Mouse (Mus musculus) thymus, adult 2 months (tissue): ENCODE measurements at regions not wholly inside any gene's neighbourhood (a gene's known extent, or its start where the extent isn't known, plus 50 kb on each side); places are given as distances from the start of the nearest gene placed in this dataset.

ENCODE experiments used
- DNase-seq: peaks from one replicate; pipeline ENCODE4 v3.0.0; 2021
- H3K27ac ChIP-seq: fragments of 200-500 bp; 2 replicates; pipeline ENCODE4 v1.5.1; 2012; ENCODE audit warnings: low read length, control low read depth; ENCODE audit not compliant: control insufficient read depth, insufficient read depth
- H3K27me3 ChIP-seq: fragments of 200-500 bp; 2 replicates; pipeline ENCODE4 v1.6.1; 2012; ENCODE audit warnings: mild to moderate bottlenecking, low read length, moderate library complexity, mixed read lengths; ENCODE audit not compliant: control insufficient read depth, insufficient read depth
- H3K36me3 ChIP-seq: fragments of 200-500 bp; 2 replicates; pipeline ENCODE4 v1.6.1; 2012; ENCODE audit warnings: mild to moderate bottlenecking, low read length, moderate library complexity; ENCODE audit not compliant: control insufficient read depth, insufficient read depth
- H3K4me1 ChIP-seq: fragments of 200-500 bp; replicated peaks from 2 replicates; pipeline ENCODE4 v1.6.1; 2012; ENCODE audit warnings: low read length; ENCODE audit not compliant: control insufficient read depth, insufficient read depth
- H3K4me3 ChIP-seq: fragments of 200-500 bp; 2 replicates; pipeline ENCODE4 v1.5.1; 2012; ENCODE audit warnings: mild to moderate bottlenecking, low read length, control low read depth, moderate library complexity; ENCODE audit not compliant: control insufficient read depth, insufficient read depth
- CTCF ChIP-seq: fragments of 200-500 bp; IDR thresholded peaks from 2 replicates; pipeline ENCODE4 v1.5.1; 2012; ENCODE audit warnings: mild to moderate bottlenecking, control low read depth, low read length, moderate library complexity, borderline replicate concordance; ENCODE audit not compliant: control insufficient read depth, poor library complexity, insufficient read depth; ENCODE audit errors: extremely low read depth
- POLR2A ChIP-seq: fragments of 200-500 bp; IDR thresholded peaks from 2 replicates; pipeline ENCODE4 v1.6.1; 2012; ENCODE audit warnings: mild to moderate bottlenecking, low read length, control low read depth, moderate library complexity; ENCODE audit not compliant: control insufficient read depth, poor library complexity, insufficient read depth; ENCODE audit errors: extremely low read depth
- WGBS: fragments of 180-500 bp; shearing (Covaris S2); methylation state at CpG from one replicate; pipeline ENCODE4 v1.1.7; 2018; 5-methylcytosine and 5-hydroxymethylcytosine counted together

DNA sequence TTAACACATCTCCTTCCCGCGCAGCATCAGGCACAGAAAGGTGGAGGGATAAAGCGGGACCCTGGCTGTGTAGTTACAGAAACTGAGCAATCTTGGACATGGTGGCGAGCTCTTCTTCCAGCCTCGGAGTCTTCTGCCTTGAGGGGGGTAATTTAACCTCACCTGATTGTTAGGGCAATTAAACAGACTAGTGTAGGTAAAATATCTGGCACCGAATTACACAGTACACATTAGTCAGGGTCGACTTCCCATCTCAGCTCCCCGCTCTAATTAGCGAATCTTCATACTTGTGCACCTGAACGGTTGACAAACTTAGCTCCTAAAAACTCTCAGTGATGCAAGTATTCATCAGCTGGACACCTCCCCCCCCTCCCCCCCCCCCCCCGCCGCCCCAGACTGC, 133.2 kb upstream of the Man2a1 start:
- H3K27me3 ChIP-seq, result no peaks in the 10 kb centered on the region
- H3K27ac ChIP-seq, result no peak overlapping the region
- 89% methylated on average over 10 of the region's 12 CpGs for WGBS
- DNase-seq, result no peak
- no peak for TF ChIP-seq CTCF
- no peak for TF ChIP-seq POLR2A
- H3K4me1 ChIP-seq, result no peaks in the 10 kb centered on the region
- H3K36me3 ChIP-seq, result no peaks in the 10 kb centered on the region
- no peak overlapping the region for H3K4me3 ChIP-seq

DNA sequence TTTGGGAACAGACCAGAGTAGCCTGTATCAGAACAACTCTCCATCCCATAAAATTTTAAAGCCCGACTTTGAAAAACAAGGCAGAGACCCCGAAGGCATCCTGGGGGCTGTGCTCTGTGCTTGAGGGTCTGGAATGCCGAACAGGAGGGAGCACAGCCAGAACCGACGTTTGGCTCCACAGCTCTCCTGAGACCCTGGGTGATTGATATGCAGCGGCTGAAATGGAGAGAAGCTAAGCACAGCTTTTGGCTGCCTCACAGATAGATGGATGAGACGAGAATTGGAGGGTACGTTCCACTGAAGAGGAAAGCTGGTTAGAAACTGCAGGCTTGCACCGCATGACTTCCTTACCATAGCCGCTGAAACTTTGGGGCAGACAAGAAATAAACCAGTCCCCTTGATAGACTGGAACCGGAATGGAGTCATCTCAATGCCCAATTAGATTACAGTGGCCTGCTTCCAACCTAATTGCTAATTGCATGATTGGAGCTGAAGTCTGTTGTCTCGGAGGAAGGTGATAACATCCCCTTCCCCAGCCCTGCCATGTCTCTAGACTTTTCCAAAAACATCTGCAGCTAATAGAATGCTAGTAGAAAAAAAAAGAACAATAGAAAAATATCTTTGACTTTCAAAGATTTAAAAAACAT, 130.7 kb upstream of the Man2a1 start:
- Histone ChIP-seq H3K4me1 (no peaks in the 10 kb centered on the region), H3K27ac (no peak overlapping the region), H3K4me3 (no peak overlapping the region), H3K36me3 (no peaks in the 10 kb centered on the region), H3K27me3 (no peaks in the 10 kb centered on the region)
- DNase-seq, result no peak
- 77% methylated on average over 12 of the region's 12 CpGs for WGBS
- TF ChIP-seq CTCF (no peak), POLR2A (no peak)

DNA sequence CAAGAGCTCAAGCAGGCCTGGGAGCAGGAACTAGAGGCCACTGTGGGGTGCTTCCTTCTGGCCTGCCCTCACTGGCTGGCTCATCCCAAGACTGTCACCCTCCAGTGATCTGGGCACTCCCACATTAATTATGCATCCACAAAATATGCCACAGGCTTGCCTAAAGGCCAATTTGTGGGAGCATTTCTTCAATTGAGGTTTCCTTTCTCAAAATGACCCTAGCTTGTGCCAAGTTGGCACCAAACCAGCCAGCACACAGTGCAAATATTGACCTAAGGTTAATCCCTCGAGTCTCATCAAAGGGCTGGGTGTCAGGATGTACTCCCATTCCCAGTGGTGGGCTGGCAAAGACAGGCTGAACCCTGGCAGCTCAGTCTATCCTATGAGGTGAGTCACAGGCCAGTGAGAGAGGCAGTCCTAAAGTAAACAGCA, 119.9 kb upstream of the Man2a1 start:
- WGBS, result 17% methylated on average over 1 of the region's 1 CpGs
- no peaks in the 10 kb centered on the region for H3K27me3 ChIP-seq
- TF ChIP-seq POLR2A, result no peak
- TF ChIP-seq CTCF, result no peak
- DNase-seq, result no peak
- no peak overlapping the region for H3K4me3 ChIP-seq
- no peak overlapping the region for H3K27ac ChIP-seq
- no peaks in the 10 kb centered on the region for H3K36me3 ChIP-seq
- H3K4me1 ChIP-seq, result no peaks in the 10 kb centered on the region

DNA sequence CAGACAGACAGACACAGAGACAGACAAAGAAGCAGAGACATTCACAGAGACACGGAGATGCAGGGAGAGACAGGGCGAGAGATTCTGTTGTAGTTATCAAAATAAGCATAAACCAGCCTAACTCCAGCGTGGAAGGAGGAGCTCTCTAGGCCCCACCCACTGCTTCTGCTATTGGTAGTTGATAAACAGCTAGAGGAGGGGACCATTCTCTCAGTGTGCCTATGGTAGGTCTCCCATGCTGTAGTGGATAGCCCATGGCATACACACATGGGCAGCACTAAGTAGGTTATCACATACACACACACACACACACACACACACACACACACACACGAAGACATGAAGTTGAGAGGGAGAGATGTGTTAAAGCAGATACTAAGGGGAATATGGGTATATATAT, 115.7 kb upstream of the Man2a1 start:
- no peak overlapping the region for H3K4me3 ChIP-seq
- WGBS, result 86% methylated on average over 4 of the region's 4 CpGs
- DNase-seq, result no peak

DNA sequence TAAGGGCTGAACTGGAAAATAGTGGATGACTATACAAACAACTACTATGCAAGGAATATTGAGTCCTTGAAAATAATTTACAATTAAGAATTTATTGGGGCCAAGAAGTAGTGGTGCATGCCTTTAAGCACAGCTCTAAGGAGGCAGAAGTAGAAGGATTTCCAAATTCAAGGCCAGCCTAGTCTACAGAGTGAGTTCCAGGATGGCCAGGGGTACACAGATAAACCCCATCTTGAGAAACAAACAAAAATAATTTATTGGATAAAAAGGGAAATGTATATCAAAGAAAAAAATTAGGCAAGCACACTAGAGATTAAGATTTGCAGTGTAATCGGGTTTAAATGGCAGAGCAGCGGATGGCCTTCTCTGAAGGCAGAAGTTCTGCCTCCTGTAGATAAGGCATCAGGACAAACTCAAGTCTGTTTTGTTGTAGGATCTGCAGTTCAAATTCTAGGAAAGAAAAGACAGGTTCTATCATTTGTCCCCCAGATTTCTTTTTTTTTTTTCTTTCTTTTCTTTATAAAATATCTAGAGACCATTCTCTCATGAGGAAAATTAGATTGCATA, 110.7 kb upstream of the Man2a1 start:
- Histone ChIP-seq H3K27me3 (no peaks in the 10 kb centered on the region), H3K4me3 (no peak overlapping the region), H3K36me3 (no peaks in the 10 kb centered on the region), H3K4me1 (no peaks in the 10 kb centered on the region), H3K27ac (no peak overlapping the region)
- TF ChIP-seq CTCF (no peak), POLR2A (no peak)
- 95% methylated on average over 2 of the region's 2 CpGs for WGBS
- no peak for DNase-seq

More for the DNA sequence above, 115.7 kb upstream of the Man2a1 start:
- no peak for TF ChIP-seq POLR2A
- no peak for TF ChIP-seq CTCF
- no peaks in the 10 kb centered on the region for H3K4me1 ChIP-seq
- no peaks in the 10 kb centered on the region for H3K27me3 ChIP-seq
- H3K36me3 ChIP-seq, result no peaks in the 10 kb centered on the region
- H3K27ac ChIP-seq, result no peak overlapping the region

DNA sequence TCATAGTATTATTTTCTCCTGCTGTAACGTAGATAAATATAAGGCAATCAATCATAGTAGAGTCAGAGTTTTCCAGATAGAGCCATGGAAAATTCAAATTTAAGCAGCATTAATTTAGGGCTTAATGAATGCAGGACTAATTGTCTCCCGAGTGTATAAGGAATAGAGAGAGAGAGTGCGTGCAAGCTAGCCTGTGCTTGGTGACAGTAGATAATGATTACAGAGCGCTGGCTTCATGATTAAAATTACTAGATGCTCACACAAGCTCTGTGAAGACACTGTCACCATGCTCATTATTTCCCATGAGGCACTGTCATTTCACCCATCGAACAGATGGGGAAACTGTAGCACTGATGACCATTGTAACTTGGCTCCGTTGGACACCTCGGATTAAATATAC, 109.9 kb upstream of the Man2a1 start:
- Histone ChIP-seq H3K36me3 (no peaks in the 10 kb centered on the region), H3K27ac (no peak overlapping the region), H3K4me1 (no peaks in the 10 kb centered on the region), H3K4me3 (no peak overlapping the region), H3K27me3 (no peaks in the 10 kb centered on the region)
- TF ChIP-seq CTCF (no peak), POLR2A (no peak)
- WGBS, result 97% methylated on average over 7 of the region's 7 CpGs
- DNase-seq, result no peak

DNA sequence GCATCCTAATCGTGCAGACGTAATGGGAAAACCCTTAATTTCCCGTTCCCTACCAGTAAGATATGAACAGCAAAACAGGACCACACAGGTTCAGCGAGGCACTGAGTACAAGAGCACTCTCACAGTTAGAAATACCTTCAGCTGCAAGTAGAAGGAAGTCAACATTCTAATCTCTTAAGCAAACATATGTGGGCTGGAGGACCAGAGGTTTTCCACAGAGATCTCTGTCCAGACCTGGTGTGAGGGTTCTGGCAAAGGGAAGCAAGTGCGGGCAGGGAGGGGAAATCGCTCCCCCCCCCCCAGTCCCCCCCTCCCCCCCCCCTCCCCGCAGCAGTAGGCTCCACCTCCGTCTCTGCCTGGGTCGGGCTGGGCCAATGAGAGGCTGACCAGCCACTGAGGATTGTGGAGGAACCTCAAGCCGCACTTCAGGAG, 108.6 kb upstream of the Man2a1 start:
- WGBS, result 34% methylated on average over 10 of the region's 10 CpGs
- no peak for TF ChIP-seq POLR2A
- TF ChIP-seq CTCF, result no peak
- no peaks in the 10 kb centered on the region for H3K27me3 ChIP-seq
- no peak overlapping the region for H3K4me3 ChIP-seq
- no peaks in the 10 kb centered on the region for H3K36me3 ChIP-seq
- H3K4me1 ChIP-seq, result no peaks in the 10 kb centered on the region
- DNase-seq, result no peak
- no peak overlapping the region for H3K27ac ChIP-seq
